Mouse (Mus musculus): ENCODE data around the gene Adam6b.
"Not testable (repeated sequence)": the region's sequence is repeated elsewhere in the genome, so short reads cannot be mapped to it uniquely, and the experiment has no call there.

Adam6b gene

GRCm38 (mm10) chr12:113489211-113489610, at the start of gene Adam6b:
Gene Adam6b (plus strand): TSS chr12:113489511.
- DNase-seq (ENCODE audit: extremely low spot score, low read depth, low spot score): not testable (repeated sequence)

DNA sequence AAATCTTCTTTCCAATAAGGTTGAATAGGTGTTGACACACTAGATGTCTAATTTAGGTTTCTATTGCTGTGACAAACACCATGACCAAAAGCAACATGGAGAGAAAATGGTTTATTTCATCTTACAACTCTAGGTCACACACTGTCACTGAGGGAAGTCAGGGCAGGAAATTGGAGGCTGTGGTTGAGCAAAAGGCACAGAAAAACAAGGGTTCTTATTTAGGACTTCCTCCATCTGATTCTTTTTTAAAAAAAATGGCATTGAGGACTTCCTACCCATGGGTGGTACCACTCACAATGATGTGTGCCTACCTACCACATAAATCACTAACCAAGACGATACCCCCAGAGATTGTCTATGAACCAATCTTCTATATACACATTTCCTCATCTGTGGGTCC, 43.2 kb upstream of the Adam6b start:
- DNase-seq (ENCODE audit: extremely low spot score, low read depth, low spot score): no peak

- no peak for DNase-seq (ENCODE audit: extremely low spot score, low read depth, low spot score)
Observed at GRCm38 (mm10) chr12:113476164-113476563, 13.1 kb upstream of the Adam6b start.

- DNase-seq (ENCODE audit: extremely low spot score, low read depth, low spot score): no peak
Observed at GRCm38 (mm10) chr12:113482147-113482546, 7.2 kb upstream of the Adam6b start.

DNA sequence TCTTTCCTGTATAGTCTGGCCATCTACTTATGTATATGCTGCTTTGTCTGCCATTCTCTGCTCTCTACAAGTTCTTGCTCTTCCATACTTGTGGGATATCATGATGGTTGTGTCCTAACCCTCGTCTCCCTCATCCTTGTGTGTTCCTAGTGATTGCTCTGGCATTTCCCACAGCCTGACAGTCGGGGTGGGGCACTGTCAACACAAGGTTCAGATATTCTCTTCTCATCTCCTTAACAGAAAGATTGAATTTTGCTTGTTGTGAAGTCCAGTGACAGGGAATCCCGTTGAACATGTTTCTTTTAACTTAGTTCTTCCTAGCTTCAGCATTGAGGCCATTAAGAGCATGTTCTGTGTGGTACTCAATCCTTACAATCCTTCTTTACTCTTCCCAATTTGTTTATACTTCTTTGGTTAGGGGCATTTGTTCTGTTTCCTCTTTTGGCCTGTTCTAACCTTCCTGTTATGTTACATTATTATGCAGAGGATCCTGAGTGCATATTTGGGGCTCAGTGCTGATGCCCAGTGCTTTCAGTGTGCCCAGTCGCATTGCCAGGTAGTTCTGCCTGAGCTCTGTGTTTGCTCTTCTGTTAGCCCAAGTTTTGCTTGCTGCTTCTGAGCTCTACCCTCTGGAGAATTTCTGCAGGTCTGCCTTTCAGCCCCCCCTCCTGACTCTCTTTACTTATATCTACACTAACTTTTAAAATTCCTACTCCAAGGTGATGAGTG, 6.5 kb upstream of the Adam6b start:
- DNase-seq (ENCODE audit: extremely low spot score, low read depth, low spot score): no peak

- DNase-seq (ENCODE audit: extremely low spot score, low read depth, low spot score): no peak
Observed at GRCm38 (mm10) chr12:113483492-113484162, 5.7 kb upstream of the Adam6b start.

- DNase-seq (ENCODE audit: extremely low spot score, low read depth, low spot score): no peak
Observed at GRCm38 (mm10) chr12:113484971-113485485, 4.3 kb upstream of the Adam6b start.

GRCm38 (mm10) chr12:113487693-113488092, 1.6 kb upstream of the Adam6b start:
- peak; percentile 24 for DNase-seq (ENCODE audit: extremely low spot score, low read depth, low spot score)

DNA sequence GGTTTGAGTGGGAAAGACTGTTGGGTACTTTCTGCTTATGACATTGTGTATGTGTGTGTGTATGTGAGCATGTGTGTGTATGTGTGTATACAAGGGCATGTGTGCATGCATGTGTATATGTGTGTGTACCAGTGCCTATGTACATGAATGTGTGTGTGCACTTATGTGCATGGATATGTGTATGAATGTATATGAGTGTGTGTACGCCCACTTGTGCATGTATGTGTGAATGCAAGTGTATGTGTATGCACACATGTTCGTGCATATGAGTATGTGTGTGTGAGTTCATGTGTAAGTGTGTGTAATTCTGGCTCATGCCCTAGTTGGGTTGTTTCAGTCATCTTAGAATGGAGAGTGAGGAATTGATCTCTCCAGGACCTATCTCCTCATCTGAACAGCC, 36.6 kb downstream of the Adam6b start:
- no peak for DNase-seq (ENCODE audit: extremely low spot score, low read depth, low spot score)

Measured in hindlimb bud, embryonic 11.5 days (tissue).